Mouse (Mus musculus): ENCODE measurements around the gene Olfr1254.
A peak's percentile ranks its signal among the peaks of the same experiment; 100 is the strongest.

DNA sequence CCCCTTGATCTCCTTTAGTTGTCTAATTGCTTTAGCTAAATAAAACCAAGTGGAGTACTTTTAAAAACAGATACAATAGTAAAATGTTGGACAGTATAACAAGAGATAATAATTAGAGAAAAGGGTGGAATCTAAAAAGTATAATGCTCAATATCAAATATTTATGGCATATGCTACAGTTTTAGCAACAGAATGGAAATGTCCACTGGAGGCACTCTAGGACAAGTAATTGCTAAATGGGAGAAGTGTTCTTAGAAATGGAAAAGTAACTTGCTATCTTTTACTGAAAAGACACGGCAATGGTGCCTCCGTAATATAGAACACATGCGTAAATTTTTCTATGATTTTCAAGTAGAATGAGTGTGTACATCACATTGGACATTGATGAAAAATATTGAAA lies 6.2 kb upstream of the Olfr1254 start:
- TF ChIP-seq NELFE (IDR thresholded peaks at IDR 0.05; ENCODE audit: low read depth, low read length) (no peak), CTCF (conservative IDR thresholded peaks at IDR 0.05 in 1 of 2, IDR thresholded peaks at IDR 0.05 in 1 of 2; ENCODE audit: low read depth in 2 of 2, low read length in 2 of 2) (peak in 1 of 2 experiments; percentile 24; a peak in 2 of 4 replicates), ZKSCAN1 (IDR thresholded peaks at IDR 0.05; ENCODE audit: borderline replicate concordance, low read depth, low read length) (no peak), POLR2AphosphoS2 (IDR thresholded peaks at IDR 0.05; ENCODE audit: low read depth, low read length) (no peak), POLR2A (IDR thresholded peaks at IDR 0.05; ENCODE audit: low read depth, low read length) (no peak), HCFC1 (IDR thresholded peaks at IDR 0.05; ENCODE audit: low read depth, low read length) (no peak), GABPA (IDR thresholded peaks at IDR 0.05; ENCODE audit: insufficient replicate concordance, low read depth, low read length) (no peak), MAX (IDR thresholded peaks at IDR 0.05; ENCODE audit: low read length) (no peak)

All from CH12.LX (cell line).